Mouse (Mus musculus) heart, postnatal 0 days (tissue): ENCODE measurements around the gene Ubqln4. TPM values are rescaled to one million over a fixed set of nuclear protein-coding genes. Genes with fewer than 3 reads are reported as not detected.

Experiments used
- ATAC-seq: fragments of 200-750 bp; cut with Nextera tagmentation; 2 replicates; pipeline ENCODE4 v1.8.0; 2017; ENCODE audit warnings: low read depth, moderate number of reproducible peaks, moderate library complexity; ENCODE audit not compliant: insufficient read depth
- DNase-seq: peaks from one replicate; pipeline ENCODE4 v3.0.0-alpha.2; 2016; ENCODE audit warnings: low spot score
- H3K27ac ChIP-seq: fragments of 300-500 bp; sonication (generic); 2 replicates; pipeline ENCODE4 v1.5.1; 2014; ENCODE audit warnings: low read depth, mild to moderate bottlenecking
- H3K27me3 ChIP-seq: fragments of 300-500 bp; sonication (generic); 2 replicates; pipeline ENCODE4 v1.6.1; 2014; ENCODE audit warnings: low read length, mixed read lengths; ENCODE audit not compliant: control insufficient read depth, insufficient read depth
- H3K36me3 ChIP-seq: fragments of 300-500 bp; sonication (generic); replicated peaks from 2 replicates; pipeline ENCODE4 v1.6.1; 2014; ENCODE audit warnings: low read length, mixed read lengths; ENCODE audit not compliant: control insufficient read depth, insufficient read depth
- H3K4me1 ChIP-seq: fragments of 300-500 bp; sonication (generic); 2 replicates; pipeline ENCODE4 v1.6.1; 2014; ENCODE audit warnings: antibody characterized with exemption; ENCODE audit not compliant: control insufficient read depth, insufficient read depth
- H3K4me2 ChIP-seq: fragments of 300-500 bp; sonication (generic); 2 replicates; pipeline ENCODE4 v1.6.1; 2014; ENCODE audit warnings: low read depth, mild to moderate bottlenecking, low read length, moderate library complexity
- H3K4me3 ChIP-seq: fragments of 300-500 bp; sonication (generic); 2 replicates; pipeline ENCODE4 v1.5.1; 2014; ENCODE audit warnings: low read depth, low read length
- H3K9ac ChIP-seq: fragments of 300-500 bp; sonication (generic); replicated peaks from 2 replicates; pipeline ENCODE4 v1.6.1; 2014; ENCODE audit warnings: low read depth, low read length, mixed read lengths
- H3K9me3 ChIP-seq: fragments of 300-500 bp; sonication (generic); replicated peaks from 2 replicates; pipeline ENCODE4 v1.6.1; 2016; ENCODE audit warnings: low read length; ENCODE audit not compliant: control insufficient read depth
- CTCF ChIP-seq: IDR thresholded peaks from 2 replicates; pipeline ENCODE4 v1.5.1; 2016; ENCODE audit warnings: antibody characterized with exemption, control low read depth, low read depth
- EP300 ChIP-seq: IDR thresholded peaks from 2 replicates; pipeline ENCODE4 v1.6.1; 2016; ENCODE audit warnings: antibody characterized with exemption, low read depth
- WGBS: fragments of 180-500 bp; shearing (Covaris S2); extraction: QIAGEN DNeasy Blood & Tissue Kit; methylation state at CpG from one replicate; pipeline ENCODE4 v1.1.7; 2014; 5-methylcytosine and 5-hydroxymethylcytosine counted together
- polyA plus RNA-seq: library from polyadenylated mRNA; unstranded; fragments of >200 nt; fragmentation: Nextera tagmentation; extraction: Ambion mirVana; gene quantifications from 2 replicates; pipeline ENCODE4 v1.2.1, GENCODE M21; 2015
- total RNA-seq: library from RNA; depleted of rRNA; stranded (reverse); fragments of >200 nt; gene quantifications from 2 replicates; pipeline ENCODE4 v1.2.3, GENCODE M21; 2014; ENCODE audit warnings: low replicate concordance

Ubqln4 gene
- total and polyA plus RNA-seq, 2 experiments from 2014 or later: 18.3 to 82.4 TPM

DNA sequence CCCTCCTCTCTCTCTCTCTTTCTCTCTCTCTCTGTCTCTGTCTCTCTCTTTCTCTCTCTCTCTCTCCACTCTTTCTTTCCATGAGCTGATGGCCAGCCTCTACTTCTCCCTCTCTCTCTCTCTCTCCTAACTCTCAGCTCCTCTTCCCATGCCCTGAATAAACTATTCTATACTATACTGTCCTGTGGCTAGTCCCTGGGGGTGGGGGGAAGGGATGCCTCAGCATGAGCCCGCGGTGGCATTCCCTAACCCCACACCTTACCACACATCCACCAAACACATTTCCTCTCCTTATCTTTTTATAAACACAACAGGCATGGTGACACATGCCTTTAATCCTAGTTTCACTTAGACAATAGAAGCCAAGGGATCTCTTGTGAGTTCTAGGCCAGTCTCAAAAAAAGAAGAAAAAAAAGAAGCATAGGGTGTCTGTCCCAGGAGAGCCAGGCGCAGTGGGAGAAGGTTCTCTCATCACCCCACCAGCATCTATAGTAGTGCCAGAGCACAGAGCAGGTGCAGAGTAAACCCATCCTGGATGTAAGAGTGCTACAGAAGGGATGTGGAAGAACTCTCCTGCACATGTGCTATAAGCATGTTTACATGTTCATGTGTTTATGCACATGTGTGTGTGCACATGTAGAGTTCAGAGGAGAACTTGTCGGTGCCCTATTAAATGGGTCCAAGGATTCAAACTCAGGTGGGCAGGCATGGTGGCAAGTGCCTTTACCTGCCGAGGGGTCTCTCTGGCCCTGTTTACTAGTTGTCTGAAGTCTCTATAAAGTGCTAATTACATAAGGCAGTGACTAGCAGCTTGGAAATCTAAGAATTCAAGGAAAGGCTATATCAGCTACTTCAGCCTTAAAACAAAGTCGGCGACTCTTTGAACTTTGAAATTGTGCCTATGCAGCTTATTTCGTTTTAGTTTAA is 25.2 kb downstream of the Ubqln4 start:
- Histone ChIP-seq H3K4me3 (peak overlapping the region; percentile 79), H3K27me3 (no peaks in the 10 kb centered on the region), H3K9me3 (no peaks in the 10 kb centered on the region), H3K9ac (peak overlapping the region; percentile 70; the same call in 1 of the 2 replicates), H3K4me1 (peaks cover 7% of the 10 kb centered on the region; the same call in 1 of the 2 replicates), H3K36me3 (peaks cover 25% of the 10 kb centered on the region), H3K27ac (no peak overlapping the region), H3K4me2 (peak overlapping the region; percentile 80)
- WGBS: 41% methylated on average over 8 of the region's 8 CpGs
- TF ChIP-seq CTCF (no peak), EP300 (no peak)
- DNase-seq (no peak), ATAC-seq (no peak)

DNA sequence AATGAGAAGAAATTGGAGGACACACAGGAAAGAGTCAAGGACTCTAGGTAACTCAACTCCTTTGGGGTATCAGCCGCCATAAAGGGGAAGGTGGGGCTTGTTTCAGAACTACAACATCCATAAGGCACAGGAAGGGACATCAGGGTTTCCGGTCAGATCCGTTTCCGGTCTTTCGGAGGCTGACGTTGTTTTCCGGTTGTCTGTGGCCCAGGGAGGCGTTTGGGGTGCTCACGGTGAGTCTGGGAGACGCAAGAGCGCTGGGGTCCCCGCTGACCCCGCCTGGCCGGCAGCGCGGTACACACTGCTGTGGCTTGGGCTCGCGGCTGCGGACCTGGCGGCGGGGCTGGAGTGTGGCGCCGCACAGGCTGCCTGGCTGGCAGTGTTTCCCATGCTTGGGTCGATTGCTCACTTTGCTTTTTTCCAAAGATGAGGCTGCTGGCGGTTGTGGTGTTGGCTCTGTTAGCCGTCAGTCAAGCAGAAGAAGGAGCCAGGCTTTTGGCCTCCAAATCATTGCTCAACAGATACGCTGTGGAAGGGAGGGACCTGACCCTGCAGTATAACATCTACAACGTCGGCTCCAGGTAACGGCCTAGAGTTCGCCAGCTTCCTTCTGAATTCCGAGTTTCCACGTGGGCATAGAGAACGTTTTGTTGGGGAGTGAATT is 26.0 kb downstream of the Ubqln4 start:
- WGBS: under 1% methylated on average over 34 of the region's 34 CpGs

DNA sequence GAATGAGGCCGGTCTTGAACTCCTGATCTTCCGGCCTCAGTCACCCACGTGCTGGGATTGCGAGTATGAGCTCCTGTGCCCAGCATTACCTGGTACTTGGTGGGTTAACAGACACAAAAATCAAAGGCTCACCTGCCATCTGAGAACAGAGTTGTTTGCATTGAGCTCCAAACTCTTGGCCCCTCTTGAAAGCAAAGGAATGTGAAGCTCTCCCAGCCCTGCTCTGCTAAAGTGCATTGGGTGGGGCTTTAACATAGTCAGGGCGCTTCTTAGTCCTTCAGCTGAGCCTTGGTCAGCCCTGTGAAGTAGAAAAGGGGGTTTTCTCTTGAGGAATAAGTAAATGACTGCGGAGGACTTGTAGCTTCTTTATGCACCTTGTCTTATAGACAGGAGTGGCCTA is 32.2 kb downstream of the Ubqln4 start:
- Histone ChIP-seq H3K9me3 (no peaks in the 10 kb centered on the region), H3K36me3 (peaks cover 61% of the 10 kb centered on the region), H3K27me3 (no peaks in the 10 kb centered on the region), H3K4me1 (no peaks in the 10 kb centered on the region), H3K9ac (no peak overlapping the region), H3K4me2 (no peak overlapping the region), H3K4me3 (no peak overlapping the region), H3K27ac (no peak overlapping the region)
- ATAC-seq (no peak), DNase-seq (no peak)
- TF ChIP-seq CTCF: no peak
- 92% methylated on average over 6 of the region's 6 CpGs for WGBS

More for the DNA sequence above, 26.0 kb downstream of the Ubqln4 start:
- Histone ChIP-seq H3K9ac (peak overlapping the region; percentile 70), H3K4me1 (peaks cover 7% of the 10 kb centered on the region; the same call in 1 of the 2 replicates), H3K4me3 (peak overlapping the region; percentile 79), H3K36me3 (peaks cover 26% of the 10 kb centered on the region), H3K4me2 (peak overlapping the region; percentile 80), H3K27me3 (no peaks in the 10 kb centered on the region), H3K9me3 (no peaks in the 10 kb centered on the region), H3K27ac (peak overlapping the region; percentile 66)
- peak; percentile 79 for DNase-seq
- TF ChIP-seq EP300 (no peak), CTCF (no peak)
- ATAC-seq: peak; percentile 91

DNA sequence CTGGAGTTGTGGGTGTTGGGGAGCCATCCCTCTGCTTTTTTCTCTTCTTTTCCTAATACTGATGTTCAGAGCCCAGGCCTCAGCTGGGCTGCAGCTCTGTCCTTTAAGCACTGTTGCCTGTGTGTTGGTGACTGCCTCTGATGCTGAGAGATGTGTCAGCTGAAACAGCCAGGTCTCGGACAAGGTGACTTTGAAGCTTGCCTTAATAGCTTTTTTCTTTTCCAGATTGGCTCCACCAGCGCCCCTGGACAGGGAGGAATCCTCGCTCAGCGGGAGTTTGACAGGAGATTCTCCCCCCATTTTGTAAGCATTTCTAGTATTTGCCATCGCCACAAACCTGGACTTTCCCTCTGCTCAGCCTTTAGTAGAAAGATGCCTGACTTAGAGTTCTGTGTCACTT is 33.1 kb downstream of the Ubqln4 start:
- no peak overlapping the region for H3K4me3 ChIP-seq
- no peak overlapping the region for H3K4me2 ChIP-seq
- no peak for DNase-seq
- H3K4me1 ChIP-seq: no peaks in the 10 kb centered on the region
- WGBS: 92% methylated on average over 5 of the region's 5 CpGs
- H3K27ac ChIP-seq: no peak overlapping the region
- H3K36me3 ChIP-seq: peaks cover 57% of the 10 kb centered on the region
- H3K9ac ChIP-seq: no peak overlapping the region
- no peak for ATAC-seq
- TF ChIP-seq CTCF (no peak), EP300 (no peak)
- H3K9me3 ChIP-seq: no peaks in the 10 kb centered on the region
- no peaks in the 10 kb centered on the region for H3K27me3 ChIP-seq

DNA sequence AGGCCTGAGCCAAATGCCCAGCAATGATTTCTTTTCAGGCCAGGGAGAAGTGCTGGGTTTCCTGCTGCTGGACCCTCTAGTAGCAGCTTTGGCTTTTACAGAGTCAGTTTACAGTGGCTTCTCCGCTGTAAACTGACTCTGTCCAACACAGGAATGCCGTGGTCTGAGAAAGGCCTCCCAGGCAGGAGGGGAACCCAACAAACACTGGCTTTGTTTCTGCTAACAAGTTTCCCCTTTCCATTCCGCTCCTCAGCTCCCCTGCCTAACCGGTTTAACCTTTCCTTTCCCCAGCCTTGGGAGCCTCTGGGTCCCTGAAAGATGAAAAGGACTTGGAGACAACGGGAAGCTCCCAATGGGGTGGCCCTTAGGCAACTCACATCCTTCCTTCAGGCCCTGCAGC is 36.7 kb downstream of the Ubqln4 start:
- Histone ChIP-seq H3K36me3 (peaks cover 35% of the 10 kb centered on the region), H3K4me3 (no peak overlapping the region), H3K9me3 (no peaks in the 10 kb centered on the region), H3K4me2 (no peak overlapping the region), H3K9ac (no peak overlapping the region), H3K4me1 (peaks cover 8% of the 10 kb centered on the region; the same call in 1 of the 2 replicates), H3K27me3 (no peaks in the 10 kb centered on the region), H3K27ac (no peak overlapping the region)
- no peak for DNase-seq
- TF ChIP-seq EP300: no peak
- TF ChIP-seq CTCF: no peak
- ATAC-seq: no peak
- 34% methylated on average over 5 of the region's 5 CpGs for WGBS
